ENCODE assay signal across 9 mouse cellular contexts in the genomic region with DNA sequence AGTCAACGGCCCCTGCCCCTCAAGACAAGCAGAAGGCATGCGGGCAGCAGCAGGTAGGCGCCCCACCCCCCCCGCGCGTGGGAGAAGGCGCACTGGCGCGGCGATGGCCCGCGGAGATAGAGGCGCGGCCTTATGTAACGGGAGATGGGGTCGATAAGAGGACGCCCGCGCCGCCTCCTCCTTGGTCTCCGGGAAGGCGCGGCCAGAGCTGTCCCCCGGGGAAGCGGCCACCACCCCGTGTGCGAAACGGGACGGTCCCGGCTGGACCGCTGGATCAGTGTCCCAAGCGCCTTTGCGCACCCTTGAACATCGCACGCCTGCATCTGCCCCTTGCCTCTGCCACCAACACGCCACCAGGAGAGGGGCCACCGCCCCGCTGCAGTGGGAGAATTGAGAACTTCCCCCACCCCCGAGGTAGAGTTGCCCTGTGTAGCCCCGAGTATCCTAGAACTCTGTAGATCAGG. TPM values are rescaled to one million over a fixed set of nuclear protein-coding genes. Genes with fewer than 3 reads are reported as not detected.
DNase-seq lines count a peak whose midpoint lies in the region; ATAC-seq and TF ChIP-seq lines count a peak whose summit lies in the region.
"Had no signal": no experiment of that assay in that cellular context is flagged by ENCODE, and none has a peak within 500 bp of the region (broad histone marks: within the 10 kb centered on the region; RNA-seq: fewer than 3 reads in every experiment).

No protein-coding gene starts in this region.

- no peak for TF ChIP-seq CTCF in E14TG2a.4 (conservative IDR thresholded peaks at IDR 0.05; ENCODE audit: low read length)

- H3K4me1 ChIP-seq in heart, embryonic 11.5 days (ENCODE audit: control insufficient read depth, insufficient read depth, low read length) = peaks cover 9% of the 10 kb centered on the region
- H3K4me1 ChIP-seq in E14TG2a.4 (replicated peaks; ENCODE audit: low read depth, low read length) = peaks cover 35% of the 10 kb centered on the region
- peaks cover 17% of the 10 kb centered on the region for H3K4me1 ChIP-seq in hindbrain, embryonic 12.5 days
- H3K4me1 ChIP-seq in lung, embryonic 15.5 days = peaks cover 13% of the 10 kb centered on the region

- H3K36me3 ChIP-seq in heart, embryonic 11.5 days (ENCODE audit: control insufficient read depth, insufficient read depth, low read length) = no peaks in the 10 kb centered on the region
- H3K36me3 ChIP-seq in E14TG2a.4 (ENCODE audit: insufficient read depth, low read length) = no peaks in the 10 kb centered on the region
- H3K36me3 ChIP-seq in hindbrain, embryonic 12.5 days = no peaks in the 10 kb centered on the region
- no peaks in the 10 kb centered on the region for H3K36me3 ChIP-seq in lung, embryonic 15.5 days

- H3K4me2 ChIP-seq in heart, embryonic 11.5 days = peak overlapping the region; percentile 75
- H3K4me2 ChIP-seq in hindbrain, embryonic 12.5 days (replicated peaks) = peak overlapping the region; percentile 71
- peak overlapping the region; percentile 74 for H3K4me2 ChIP-seq in lung, embryonic 15.5 days

- H3K4me3 ChIP-seq in heart, embryonic 11.5 days (ENCODE audit: low read depth, low read length) = peak overlapping the region; percentile 45
- peak overlapping the region; percentile 68 for H3K4me3 ChIP-seq in E14TG2a.4 (replicated peaks; ENCODE audit: low read length)
- peak overlapping the region; percentile 36 for H3K4me3 ChIP-seq in hindbrain, embryonic 12.5 days
- peak overlapping the region; percentile 37 for H3K4me3 ChIP-seq in lung, embryonic 15.5 days

- no peak for DNase-seq in heart, postnatal 14 days
- DNase-seq in cerebellum, postnatal 25 days = peak; percentile 34 to 64
- peak; percentile 25 to 38 for DNase-seq in right cerebral cortex, adult 2 months (ENCODE audit: low spot score in 2 of 2)
- no peak for DNase-seq in natural killer cell, adult 2 months (ENCODE audit: low spot score in 2 of 2)

- intact Hi-C loops in heart, postnatal 14 days (cut with DNase I) = no loop called here

- H3K9me3 ChIP-seq in heart, embryonic 11.5 days (replicated peaks; ENCODE audit: control insufficient read depth, low read length) = no peaks in the 10 kb centered on the region
- H3K9me3 ChIP-seq in E14TG2a.4 (ENCODE audit: low read length) = no peaks in the 10 kb centered on the region
- H3K9me3 ChIP-seq in hindbrain, embryonic 12.5 days (replicated peaks) = no peaks in the 10 kb centered on the region
- no peaks in the 10 kb centered on the region for H3K9me3 ChIP-seq in lung, embryonic 15.5 days

- under 1% methylated on average over 39 of the region's 40 CpGs for whole genome bisulfite sequencing in heart, embryonic 11.5 days (ENCODE audit: insufficient replicate concordance)
- 2% methylated on average over 40 of the region's 40 CpGs for WGBS in hindbrain, embryonic 12.5 days
- WGBS in lung, embryonic 15.5 days = under 1% methylated on average over 40 of the region's 40 CpGs

- no peak overlapping the region for H3K27ac ChIP-seq in heart, embryonic 11.5 days (ENCODE audit: low read depth, low read length)
- no peak overlapping the region for H3K27ac ChIP-seq in hindbrain, embryonic 12.5 days
- no peak overlapping the region for H3K27ac ChIP-seq in lung, embryonic 15.5 days

- 0 out of 2 replicates have a peak overlapping the region, but pooled peaks have one; percentile 36 for H3K9ac ChIP-seq in heart, embryonic 11.5 days (ENCODE audit: low read depth, low read length)
- no peak overlapping the region; the same call in 1 of the 2 replicates for H3K9ac ChIP-seq in hindbrain, embryonic 12.5 days
- peak overlapping the region; percentile 29 for H3K9ac ChIP-seq in lung, embryonic 15.5 days

- no peak for ATAC-seq in heart, embryonic 11.5 days (replicated peaks; ENCODE audit: insufficient number of reproducible peaks, low FRiP score, low TSS enrichment)
- no peak for ATAC-seq in hindbrain, embryonic 12.5 days (ENCODE audit: low FRiP score)
- peak; percentile 61; the same call in 1 of the 2 replicates for ATAC-seq in lung, embryonic 15.5 days (ENCODE audit: borderline replicate concordance, extremely low read depth, low FRiP score, low TSS enrichment)

- peaks cover 22% of the 10 kb centered on the region for H3K27me3 ChIP-seq in heart, embryonic 11.5 days (ENCODE audit: control insufficient read depth, insufficient read depth, low read length)
- H3K27me3 ChIP-seq in E14TG2a.4 (ENCODE audit: insufficient read depth, low read length) = peaks cover 60% of the 10 kb centered on the region
- peaks cover 26% of the 10 kb centered on the region for H3K27me3 ChIP-seq in hindbrain, embryonic 12.5 days
- peaks cover 18% of the 10 kb centered on the region for H3K27me3 ChIP-seq in lung, embryonic 15.5 days

RNA-seq across cellular contexts. Expression of gene Il13, which starts 1.7 kb away (rescaled TPM):
- polyA plus RNA-seq in heart, embryonic 11.5 days (2014; fragmentation: Nextera tagmentation; extraction: Ambion mirVana) = not detected in 2 replicates
- total RNA-seq in heart, postnatal 14 days (2021) = not detected
- not detected in 2 replicates for polyA plus RNA-seq in hindbrain, embryonic 12.5 days (2016; fragmentation: Nextera tagmentation; extraction: Ambion mirVana)
- 0.12 TPM in 1 of 2 replicates, not detected in the other for polyA plus RNA-seq in lung, embryonic 15.5 days (2015; fragmentation: Nextera tagmentation; extraction: Ambion mirVana)

RNA-seq across cellular contexts. Expression of gene Il4, which starts 17.7 kb away (rescaled TPM):
- polyA plus RNA-seq in heart, embryonic 11.5 days (2014; fragmentation: Nextera tagmentation; extraction: Ambion mirVana) = 0.86 and 1.8 TPM in 2 replicates
- total RNA-seq in heart, postnatal 14 days (2021) = not detected
- 1.8 and 2.3 TPM in 2 replicates for polyA plus RNA-seq in hindbrain, embryonic 12.5 days (2016; fragmentation: Nextera tagmentation; extraction: Ambion mirVana)
- 1.2 TPM in 2 replicates for polyA plus RNA-seq in lung, embryonic 15.5 days (2015; fragmentation: Nextera tagmentation; extraction: Ambion mirVana)
- polyA plus RNA-seq: large intestine, adult 2 months had no signal

Comparison
In these comparisons a context has a peak if more than half of its experiments do, and no peak if none do; other contexts are left out.
1. DNase-seq: peak in cerebellum, postnatal 25 days (2 of 2) and right cerebral cortex, adult 2 months (2 of 2); none in heart, postnatal 14 days (0 of 2) and natural killer cell, adult 2 months (0 of 2).
2. Peak in every context shown above with its lines, with median percentiles within 50 percentile points of each other: H3K4me2 ChIP-seq and H3K4me3 ChIP-seq.